Mouse (Mus musculus): ENCODE measurements around the gene Gabpa.

- TF ChIP-seq CTCF (conservative IDR thresholded peaks at IDR 0.05; ENCODE audit: low read length) (no peak), NANOG (IDR thresholded peaks at IDR 0.05; ENCODE audit: borderline replicate concordance, low read length) (no peak)
Measured at GRCm38 (mm10) chr16:84806175-84806574, 28.6 kb upstream of the Gabpa start.

Data from E14TG2a.4 (cell line).